Mouse (Mus musculus) heart, embryonic 14.5 days (tissue): ENCODE measurements at regions not wholly inside any gene's neighbourhood (a gene's known extent, or its start where the extent isn't known, plus 50 kb on each side); places are given as distances from the start of the nearest gene placed in this dataset.

Experiments
- ATAC-seq: fragments of 200-750 bp; cut with Nextera tagmentation; 2 replicates; pipeline ENCODE4 v1.8.0; 2017; ENCODE audit warnings: low read depth, moderate TSS enrichment; ENCODE audit not compliant: insufficient number of reproducible peaks, insufficient read depth, low FRiP score
- H3K27ac ChIP-seq, 2 experiments: fragments of 200-500 bp in 1 of 2; fragments of 300-500 bp in 1 of 2; sonication (generic) in 1 of 2; replicated peaks in 1 of 2; 2 replicates each; pipeline ENCODE4 v1.5.1; 2012 to 2014; ENCODE audit warnings: low read depth in 2 of 2, low read length in 2 of 2, control low read depth in 1 of 2, mild to moderate bottlenecking in 1 of 2, mixed read lengths in 1 of 2; ENCODE audit not compliant: control insufficient read depth in 1 of 2, insufficient read depth in 1 of 2
- H3K27me3 ChIP-seq: fragments of 300-500 bp; sonication (generic); 2 replicates; pipeline ENCODE4 v1.6.1; 2014; ENCODE audit warnings: mild to moderate bottlenecking, low read length, control low read depth; ENCODE audit not compliant: control insufficient read depth, insufficient read depth
- H3K36me3 ChIP-seq: fragments of 300-500 bp; sonication (generic); 2 replicates; pipeline ENCODE4 v1.6.1; 2014; ENCODE audit warnings: mild to moderate bottlenecking, control low read depth, low read length, mixed read lengths; ENCODE audit not compliant: control insufficient read depth, insufficient read depth
- H3K4me1 ChIP-seq, 2 experiments: fragments of 200-500 bp in 1 of 2; fragments of 300-500 bp in 1 of 2; sonication (generic) in 1 of 2; 2 replicates each; pipeline ENCODE4 v1.6.1; 2012 to 2014; ENCODE audit warnings: low read length in 2 of 2, control low read depth in 1 of 2, mixed read lengths in 1 of 2; ENCODE audit not compliant: control insufficient read depth in 2 of 2, insufficient read depth in 2 of 2
- H3K4me2 ChIP-seq: fragments of 300-500 bp; sonication (generic); 2 replicates; pipeline ENCODE4 v1.6.1; 2014; ENCODE audit warnings: mild to moderate bottlenecking, low read length
- H3K4me3 ChIP-seq, 2 experiments: fragments of 200-500 bp in 1 of 2; fragments of 300-500 bp in 1 of 2; sonication (generic) in 1 of 2; 2 replicates each; pipeline ENCODE4 v1.5.1; 2012 to 2014; ENCODE audit warnings: low read length in 2 of 2, mild to moderate bottlenecking in 2 of 2, control low read depth in 1 of 2, low read depth in 1 of 2, moderate library complexity in 1 of 2; ENCODE audit not compliant: control insufficient read depth in 1 of 2, insufficient read depth in 1 of 2
- H3K9ac ChIP-seq: fragments of 300-500 bp; sonication (generic); 2 replicates; pipeline ENCODE4 v1.6.1; 2014; ENCODE audit warnings: mild to moderate bottlenecking, low read length
- H3K9me3 ChIP-seq: fragments of 300-500 bp; sonication (generic); 2 replicates; pipeline ENCODE4 v1.6.1; 2016; ENCODE audit warnings: low read length, control low read depth; ENCODE audit not compliant: control insufficient read depth
- WGBS: fragments of 180-500 bp; shearing (Covaris S2); extraction: QIAGEN DNeasy Blood & Tissue Kit; methylation state at CpG from one replicate; pipeline ENCODE4 v1.1.7; 2014; 5-methylcytosine and 5-hydroxymethylcytosine counted together

DNA sequence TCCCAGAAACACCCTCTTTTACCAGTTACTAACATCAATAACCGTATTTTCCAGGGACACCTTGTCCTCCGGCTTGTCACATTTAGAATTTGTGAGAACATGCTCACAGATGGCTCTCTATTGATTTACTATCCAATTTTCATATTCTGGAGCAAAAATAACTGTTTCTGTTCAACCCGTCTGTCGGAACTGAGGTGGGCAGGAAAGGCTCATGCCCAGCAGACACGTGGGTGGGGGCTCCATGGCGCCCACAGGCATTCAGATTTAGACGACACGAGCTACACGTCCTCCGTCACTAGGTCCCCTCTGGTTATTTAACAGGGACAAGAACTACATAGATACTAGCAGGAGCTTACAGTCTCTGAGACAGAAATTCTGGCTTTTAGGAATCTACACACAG, 262.2 kb upstream of the Sulf2 start:
- ATAC-seq, result no peak
- no peaks in the 10 kb centered on the region for H3K27me3 ChIP-seq
- H3K9me3 ChIP-seq, result no peaks in the 10 kb centered on the region
- no peak overlapping the region for H3K4me2 ChIP-seq
- no peak overlapping the region for H3K9ac ChIP-seq
- H3K27ac ChIP-seq, result no peak overlapping the region
- no peak overlapping the region for H3K4me3 ChIP-seq
- no peaks in the 10 kb centered on the region for H3K36me3 ChIP-seq
- WGBS, result 87% methylated on average over 10 of the region's 10 CpGs
- H3K4me1 ChIP-seq, result peaks cover 14 to 22% of the 10 kb centered on the region in 2 experiments

DNA sequence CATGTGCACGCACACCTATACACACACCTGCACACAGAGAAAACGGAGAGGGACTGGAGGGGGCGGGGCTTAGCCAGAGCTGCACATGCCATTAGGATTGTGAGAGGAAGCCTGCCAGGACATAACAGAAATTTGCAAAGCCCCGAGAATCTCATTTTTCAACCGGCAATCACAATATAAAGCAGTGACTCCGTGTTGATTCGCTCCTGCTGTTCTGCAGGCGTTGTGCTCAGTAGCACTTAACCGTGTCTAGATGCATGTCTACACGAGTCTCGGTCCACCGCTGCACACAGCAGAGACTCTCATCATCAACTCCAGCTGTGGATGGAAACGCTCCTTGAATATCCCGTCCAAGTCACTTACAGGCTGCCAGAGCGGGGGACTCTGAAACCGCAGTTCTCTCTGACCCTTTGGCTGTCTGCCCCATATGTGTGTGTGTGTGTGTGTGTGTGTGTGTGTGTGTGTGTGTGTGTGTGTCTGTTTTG, 260.1 kb upstream of the Sulf2 start:
- Histone ChIP-seq H3K4me3 (no peak overlapping the region), H3K9me3 (no peaks in the 10 kb centered on the region), H3K4me2 (no peak overlapping the region), H3K4me1 (peaks cover 27 to 35% of the 10 kb centered on the region in 2 experiments), H3K27me3 (no peaks in the 10 kb centered on the region), H3K36me3 (no peaks in the 10 kb centered on the region), H3K9ac (no peak overlapping the region), H3K27ac (peak overlapping the region; percentile 7 to 28; a peak in 2 of 4 replicates)
- WGBS, result 72% methylated on average over 16 of the region's 16 CpGs
- peak; percentile 47; the same call in 1 of the 2 replicates for ATAC-seq

DNA sequence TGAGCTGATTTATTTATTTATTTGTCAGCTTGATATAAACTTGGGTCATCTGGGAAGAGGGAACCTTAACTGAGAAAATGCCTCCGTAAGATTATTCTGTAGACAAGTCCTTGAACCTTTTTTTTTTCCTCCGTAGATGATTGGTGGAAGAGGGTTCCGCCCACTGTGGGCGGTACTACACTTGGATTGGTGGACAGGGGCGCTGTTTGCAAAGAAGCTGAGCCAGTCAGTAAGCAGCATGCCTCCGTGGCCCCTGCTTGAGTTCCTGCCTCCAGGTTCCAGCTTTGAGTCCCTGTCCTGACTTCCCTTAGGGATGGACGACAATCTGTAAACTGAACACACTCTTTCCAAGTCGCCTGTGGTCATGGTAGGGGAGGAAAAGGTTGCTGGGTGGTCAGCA, 259.4 kb upstream of the Sulf2 start:
- Histone ChIP-seq H3K36me3 (no peaks in the 10 kb centered on the region), H3K4me1 (peaks cover 27 to 35% of the 10 kb centered on the region in 2 experiments), H3K4me2 (no peak overlapping the region), H3K27me3 (no peaks in the 10 kb centered on the region), H3K4me3 (no peak overlapping the region), H3K9ac (no peak overlapping the region), H3K27ac (no peak overlapping the region), H3K9me3 (no peaks in the 10 kb centered on the region)
- no peak for ATAC-seq
- WGBS, result 87% methylated on average over 8 of the region's 8 CpGs

DNA sequence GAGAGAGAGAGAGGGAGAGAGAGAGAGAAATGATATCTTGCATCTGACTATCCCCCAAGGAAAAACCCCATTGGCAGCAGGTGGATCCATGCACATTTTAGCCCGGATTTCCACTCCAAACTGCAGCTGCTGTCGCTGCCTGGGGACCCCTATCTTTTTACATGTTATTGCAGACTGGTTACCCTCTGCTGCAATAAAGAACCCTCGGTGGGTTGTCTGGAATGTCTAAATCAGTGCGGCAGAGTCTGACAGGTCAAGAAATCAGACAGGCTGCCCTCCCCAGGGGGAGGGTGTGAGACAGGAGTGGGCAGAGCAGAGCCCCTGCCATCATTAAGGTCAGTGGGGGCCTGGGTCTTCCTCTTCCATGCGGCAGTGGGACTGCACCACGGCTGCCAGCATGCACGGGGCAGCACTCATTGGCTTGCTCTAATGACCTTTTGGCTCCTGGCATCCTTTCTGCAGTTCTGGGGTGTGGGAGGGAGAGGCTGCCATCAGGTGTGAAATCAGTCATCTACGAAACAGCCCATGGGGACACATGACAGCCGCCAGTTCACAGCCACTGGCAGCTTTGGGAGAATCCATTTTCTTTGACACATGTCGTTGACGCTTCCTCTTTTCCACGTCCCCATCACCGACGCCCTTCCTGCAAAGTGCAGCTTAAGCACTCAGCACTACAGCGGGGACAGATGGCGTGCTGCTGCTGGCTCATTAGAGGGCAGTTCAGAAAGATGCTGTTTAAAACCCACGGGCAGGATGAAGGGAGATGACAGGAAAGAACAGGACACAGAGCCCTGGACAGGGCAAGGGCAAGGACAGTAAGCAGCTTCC, 256.8 kb upstream of the Sulf2 start:
- Histone ChIP-seq H3K9ac (peak overlapping the region; percentile 17; the same call in 1 of the 2 replicates), H3K4me3 (no peak overlapping the region), H3K27ac (peak overlapping the region in 1 of 2 experiments; percentile 53; a peak in 2 of 4 replicates), H3K9me3 (no peaks in the 10 kb centered on the region), H3K4me2 (0 out of 2 replicates have a peak overlapping the region, but pooled peaks have one; percentile 8), H3K27me3 (no peaks in the 10 kb centered on the region), H3K4me1 (peaks cover 27 to 35% of the 10 kb centered on the region in 2 experiments), H3K36me3 (no peaks in the 10 kb centered on the region)
- 9% methylated on average over 17 of the region's 17 CpGs for WGBS
- peak; percentile 50; the same call in 1 of the 2 replicates for ATAC-seq

DNA sequence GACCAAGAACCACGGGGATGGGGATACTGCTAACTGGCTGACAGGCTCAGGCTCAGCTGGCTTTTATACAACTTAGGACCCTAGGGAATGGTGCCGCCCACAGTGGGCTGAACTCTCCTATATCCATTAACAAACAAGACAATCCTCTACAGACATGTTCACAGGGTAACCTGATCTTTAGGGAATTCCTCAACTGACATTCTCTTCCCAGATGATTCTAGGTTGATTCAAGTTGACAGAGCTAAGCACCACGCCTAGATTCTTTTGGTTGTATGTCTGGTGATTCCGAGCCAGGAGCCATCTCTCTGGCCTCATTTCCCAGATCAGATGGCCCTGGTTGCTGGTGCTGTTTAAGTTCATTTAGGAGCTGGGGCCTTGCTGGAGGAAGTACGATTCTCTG, 253.9 kb upstream of the Sulf2 start:
- H3K4me2 ChIP-seq, result no peak overlapping the region
- no peak overlapping the region for H3K4me3 ChIP-seq
- ATAC-seq, result no peak
- H3K27ac ChIP-seq, result no peak overlapping the region
- no peak overlapping the region for H3K9ac ChIP-seq
- 89% methylated on average over 5 of the region's 5 CpGs for WGBS
- peaks cover 24 to 28% of the 10 kb centered on the region in 2 experiments for H3K4me1 ChIP-seq
- no peaks in the 10 kb centered on the region for H3K27me3 ChIP-seq
- no peaks in the 10 kb centered on the region for H3K9me3 ChIP-seq
- no peaks in the 10 kb centered on the region for H3K36me3 ChIP-seq

DNA sequence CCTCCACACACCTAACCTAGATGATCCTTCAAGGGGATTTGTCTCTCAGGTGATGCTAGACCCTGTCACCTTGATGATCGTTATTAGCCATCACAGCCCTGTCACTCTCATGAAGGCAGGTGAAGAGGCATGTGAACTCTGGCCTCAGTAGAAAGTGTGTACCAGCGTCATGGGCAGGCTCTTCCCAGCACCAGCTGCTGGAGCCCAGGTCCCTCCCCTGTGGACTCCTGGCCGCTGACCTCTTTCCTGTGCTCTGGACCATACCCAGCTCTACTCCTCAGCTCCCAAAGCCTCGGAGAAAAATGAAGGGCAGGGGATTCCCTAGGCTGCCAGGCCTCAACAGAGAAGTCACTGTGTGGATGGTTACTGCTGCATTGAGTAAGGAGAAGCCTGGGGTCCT, 253.3 kb upstream of the Sulf2 start:
- Histone ChIP-seq H3K9ac (no peak overlapping the region), H3K36me3 (no peaks in the 10 kb centered on the region), H3K4me3 (no peak overlapping the region), H3K27me3 (no peaks in the 10 kb centered on the region), H3K9me3 (no peaks in the 10 kb centered on the region), H3K4me1 (peaks cover 28 to 31% of the 10 kb centered on the region in 2 experiments), H3K27ac (no peak overlapping the region), H3K4me2 (no peak overlapping the region)
- no peak for ATAC-seq
- 89% methylated on average over 4 of the region's 4 CpGs for WGBS

DNA sequence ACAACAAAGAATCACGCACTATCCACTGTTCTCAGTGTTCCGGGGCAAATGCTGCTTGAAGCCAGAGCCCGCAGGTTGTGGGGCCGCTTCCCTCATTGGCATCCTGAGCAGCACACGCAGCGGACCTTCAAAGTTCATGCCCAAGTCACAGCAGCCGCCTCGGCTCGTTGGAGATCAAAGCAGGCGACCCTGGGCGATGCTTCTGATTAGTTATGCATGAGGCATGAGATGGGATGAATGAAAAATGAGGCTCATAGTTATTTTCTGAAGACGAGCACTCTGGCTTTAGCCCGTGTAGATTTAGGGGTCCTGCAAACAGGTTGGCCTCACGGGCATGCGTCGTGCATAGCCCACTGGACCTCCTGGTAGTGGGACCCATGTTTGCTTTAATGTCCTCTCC, 252.5 kb upstream of the Sulf2 start:
- Histone ChIP-seq H3K27ac (no peak overlapping the region), H3K4me2 (no peak overlapping the region), H3K4me3 (no peak overlapping the region), H3K4me1 (peaks cover 31 to 39% of the 10 kb centered on the region in 2 experiments), H3K36me3 (no peaks in the 10 kb centered on the region), H3K9ac (no peak overlapping the region), H3K9me3 (no peaks in the 10 kb centered on the region), H3K27me3 (no peaks in the 10 kb centered on the region)
- no peak for ATAC-seq
- 91% methylated on average over 16 of the region's 16 CpGs for WGBS
